Mouse (Mus musculus) left cerebral cortex, postnatal 10 days (tissue): ENCODE data around the gene Parp8. TPM values are rescaled to one million over a fixed set of nuclear protein-coding genes. Genes with fewer than 3 reads are reported as not detected.
A peak's percentile ranks its signal among the peaks of the same experiment; 100 is the strongest.

Experiments used
- DNase-seq, 2 experiments: peaks; one replicate each; pipeline ENCODE4 v3.0.0; 2021 to 2022; ENCODE audit warnings: low spot score in 2 of 2, mixed read lengths in 1 of 2; ENCODE audit errors: extremely low spot score in 1 of 2
- intact Hi-C: fragments of 180-260 bp; cut with DNase I; formaldehyde crosslinking; loops from one replicate; pipeline ENCODE4 v1.15.1; 2025
- total RNA-seq, 2 experiments: library from RNA; stranded (reverse); gene quantifications; 2 replicates each; pipeline ENCODE4 v1.2.3; 2021

Gene Parp8
- total RNA-seq, 2 experiments from 2014 or later, result 38.1 to 41.9 TPM

DNA sequence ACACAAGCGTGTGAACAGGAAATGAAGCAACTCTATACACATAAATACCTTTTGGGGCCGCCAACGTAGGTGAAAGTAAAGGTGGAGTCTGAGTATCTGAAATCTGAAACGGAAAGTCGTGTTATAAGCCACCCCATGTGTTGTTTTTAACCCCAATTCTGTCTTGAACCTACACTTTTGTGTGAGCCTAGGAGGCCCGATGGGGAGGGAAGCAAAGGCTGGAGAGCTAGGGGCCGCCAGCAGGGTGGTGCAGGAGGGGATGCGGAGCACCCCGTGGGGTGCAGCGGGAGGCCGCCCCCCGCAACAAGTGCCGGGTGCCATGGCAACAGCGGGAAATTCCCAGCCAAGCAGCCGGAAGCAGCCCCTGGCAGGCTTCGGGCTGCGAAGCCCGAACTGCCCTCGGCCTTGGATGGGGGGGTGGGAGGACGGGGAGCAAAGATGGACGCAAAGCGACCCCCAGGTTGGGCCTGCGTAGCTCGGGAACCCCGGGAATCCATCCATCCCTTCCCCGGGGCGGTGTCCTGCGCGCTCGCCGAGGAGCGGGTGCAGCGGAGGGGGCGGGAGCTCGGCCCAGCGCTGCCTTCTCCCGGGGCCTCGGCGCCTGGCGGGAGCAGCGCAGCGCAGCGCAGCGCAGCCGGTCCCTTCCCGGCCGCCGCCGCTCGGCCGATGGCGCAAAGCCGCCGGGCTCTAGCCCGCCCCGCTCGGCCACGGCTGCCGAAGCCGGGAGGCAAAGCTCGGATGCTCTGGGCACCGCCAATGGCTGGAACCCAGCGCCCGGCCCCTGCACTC, 1.0 kb downstream of the Parp8 start:
- DNase-seq, result peak; percentile 23 to 78
- intact Hi-C loops, result loop anchor here (10.0 kb wide), 1 partner anchor 140 kb away; no protein-coding TSS in a partner anchor

DNA sequence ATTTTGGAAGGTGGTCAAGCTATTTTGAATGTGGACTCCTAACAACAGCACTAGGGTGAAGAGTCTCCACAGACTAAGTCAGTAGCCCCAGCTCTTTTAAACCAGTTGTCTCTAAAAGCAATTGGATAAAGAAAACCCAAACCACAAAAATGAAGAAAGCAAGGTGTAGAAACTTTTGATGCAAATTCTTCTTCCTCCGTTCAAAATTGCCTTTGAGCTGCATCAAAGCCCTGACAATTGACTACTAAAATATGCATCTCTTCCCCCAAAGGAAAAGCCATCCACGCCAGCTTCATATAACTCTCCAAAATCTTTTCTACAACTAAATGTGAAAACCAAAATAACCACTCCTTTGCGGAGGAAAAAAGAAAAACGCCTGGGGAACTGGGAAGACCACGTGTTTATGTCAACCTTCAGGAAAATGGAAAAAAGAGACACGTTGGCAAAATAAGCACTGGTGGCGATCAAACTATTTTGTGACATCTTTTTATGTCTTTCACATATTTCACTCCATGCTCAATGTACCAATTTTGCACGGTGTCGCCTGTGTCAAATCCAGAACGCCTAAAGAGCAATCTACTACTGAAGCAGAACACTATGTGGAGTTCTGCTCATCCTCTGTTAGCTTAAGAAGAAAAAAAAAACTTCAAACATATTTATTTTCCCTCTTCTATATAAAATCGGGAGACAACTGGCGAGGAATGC, 1.8 kb downstream of the Parp8 start:
- intact Hi-C loops, result loop anchor here (10.0 kb wide), 1 partner anchor 139 kb away; no protein-coding TSS in a partner anchor

DNA sequence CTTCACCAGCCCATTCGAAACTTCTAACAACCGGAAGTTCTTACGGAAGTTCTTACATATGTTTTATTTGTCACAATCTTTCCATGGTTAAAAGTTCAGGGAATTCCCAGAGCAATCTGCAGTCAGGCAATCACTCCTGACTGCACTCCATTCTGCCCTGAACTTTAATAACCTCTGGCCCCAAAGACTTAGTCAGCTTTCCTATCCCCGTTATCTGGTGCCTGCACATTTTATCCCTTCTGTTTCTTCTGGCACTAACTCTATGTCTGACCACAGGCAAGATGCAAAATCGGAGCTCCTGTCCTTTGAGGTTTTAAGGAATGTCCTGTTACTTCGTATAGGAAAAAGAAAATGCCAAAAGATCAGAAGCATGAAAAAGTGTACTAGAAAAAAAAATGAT, 4.7 kb downstream of the Parp8 start:
- intact Hi-C loops, result loop anchor here (10.0 kb wide), 1 partner anchor 136 kb away; no protein-coding TSS in a partner anchor
- DNase-seq, result no peak

More for the DNA sequence above, 1.8 kb downstream of the Parp8 start:
- DNase-seq, result no peak

DNA sequence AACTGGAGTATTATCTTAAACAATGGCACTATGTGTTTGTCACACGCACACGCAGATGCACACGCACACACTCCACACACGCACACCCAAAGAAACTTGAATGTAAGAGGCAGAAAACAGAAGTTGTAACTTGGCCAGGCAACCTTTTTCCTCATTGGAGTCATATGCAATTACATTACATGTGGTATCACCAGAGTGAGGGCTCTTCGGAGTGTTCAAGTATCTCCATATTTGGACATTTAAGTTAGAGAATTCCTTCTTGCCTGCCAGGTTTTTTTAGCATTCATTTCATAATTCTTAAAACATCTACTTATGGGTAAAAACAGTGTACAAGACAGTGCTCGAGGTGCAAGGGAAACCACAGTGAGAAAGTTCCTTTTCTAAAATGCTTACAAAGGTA, 6.7 kb downstream of the Parp8 start:
- DNase-seq, result no peak
- intact Hi-C loops, result no loop called here

DNA sequence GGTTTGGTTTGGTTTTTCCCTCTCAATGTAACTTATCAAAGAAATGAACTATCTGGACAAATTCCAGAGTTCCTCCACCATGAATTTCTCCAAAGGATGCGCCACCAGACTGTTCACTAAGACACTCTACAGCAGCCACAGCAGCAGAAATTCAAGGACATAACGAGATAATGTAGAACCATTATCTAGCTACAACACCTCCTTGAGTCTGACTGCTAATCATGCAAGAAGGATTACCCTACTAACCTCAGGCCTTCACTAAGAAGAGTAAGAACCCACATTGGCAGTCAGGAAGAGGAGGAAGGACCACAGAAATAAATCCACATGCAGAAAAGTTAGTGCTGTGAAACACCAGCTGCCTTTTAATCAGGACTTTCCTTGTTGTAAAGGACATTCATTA, 11.8 kb downstream of the Parp8 start:
- intact Hi-C loops, result no loop called here
- no peak for DNase-seq

DNA sequence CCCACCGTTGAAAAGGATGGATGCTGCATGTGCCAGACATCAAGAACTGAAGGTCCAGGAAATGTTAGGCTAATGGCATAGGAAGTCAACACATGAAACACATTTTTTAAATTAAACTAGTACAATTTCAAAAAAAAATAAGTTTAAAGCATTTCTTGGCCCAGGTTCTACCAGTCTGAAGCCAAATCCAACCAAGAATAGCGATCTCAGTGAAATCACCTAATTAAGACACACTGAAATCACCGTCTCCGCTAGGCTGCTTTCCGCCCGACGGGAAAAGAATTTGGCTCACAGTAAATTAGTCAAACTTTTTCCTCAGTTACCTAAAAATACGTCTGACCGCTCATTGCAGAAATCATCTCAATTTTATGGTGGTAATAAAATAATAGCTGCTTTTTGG, 13.3 kb downstream of the Parp8 start:
- no peak for DNase-seq
- intact Hi-C loops, result no loop called here

DNA sequence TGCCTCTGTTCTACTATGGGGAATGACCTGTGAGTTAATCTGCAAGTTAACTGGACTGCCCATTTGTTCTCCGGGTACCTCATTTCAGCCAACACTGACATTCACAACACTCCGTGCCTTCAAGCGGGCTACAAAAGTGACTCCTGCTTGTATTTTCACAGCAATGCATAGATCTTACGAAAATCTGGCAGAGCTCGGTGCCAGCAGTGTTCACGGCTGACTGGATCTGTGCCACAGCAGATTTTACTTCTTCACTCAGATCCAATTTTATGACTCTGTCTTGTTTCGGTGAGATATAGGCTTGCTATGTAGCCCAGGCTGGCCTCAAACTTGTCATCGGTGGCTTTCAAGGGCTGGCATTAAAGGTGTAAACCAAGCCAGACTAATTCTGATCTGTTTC, 15.2 kb downstream of the Parp8 start:
- intact Hi-C loops, result no loop called here
- DNase-seq, result peak in 1 of 2 experiments; percentile 57

DNA sequence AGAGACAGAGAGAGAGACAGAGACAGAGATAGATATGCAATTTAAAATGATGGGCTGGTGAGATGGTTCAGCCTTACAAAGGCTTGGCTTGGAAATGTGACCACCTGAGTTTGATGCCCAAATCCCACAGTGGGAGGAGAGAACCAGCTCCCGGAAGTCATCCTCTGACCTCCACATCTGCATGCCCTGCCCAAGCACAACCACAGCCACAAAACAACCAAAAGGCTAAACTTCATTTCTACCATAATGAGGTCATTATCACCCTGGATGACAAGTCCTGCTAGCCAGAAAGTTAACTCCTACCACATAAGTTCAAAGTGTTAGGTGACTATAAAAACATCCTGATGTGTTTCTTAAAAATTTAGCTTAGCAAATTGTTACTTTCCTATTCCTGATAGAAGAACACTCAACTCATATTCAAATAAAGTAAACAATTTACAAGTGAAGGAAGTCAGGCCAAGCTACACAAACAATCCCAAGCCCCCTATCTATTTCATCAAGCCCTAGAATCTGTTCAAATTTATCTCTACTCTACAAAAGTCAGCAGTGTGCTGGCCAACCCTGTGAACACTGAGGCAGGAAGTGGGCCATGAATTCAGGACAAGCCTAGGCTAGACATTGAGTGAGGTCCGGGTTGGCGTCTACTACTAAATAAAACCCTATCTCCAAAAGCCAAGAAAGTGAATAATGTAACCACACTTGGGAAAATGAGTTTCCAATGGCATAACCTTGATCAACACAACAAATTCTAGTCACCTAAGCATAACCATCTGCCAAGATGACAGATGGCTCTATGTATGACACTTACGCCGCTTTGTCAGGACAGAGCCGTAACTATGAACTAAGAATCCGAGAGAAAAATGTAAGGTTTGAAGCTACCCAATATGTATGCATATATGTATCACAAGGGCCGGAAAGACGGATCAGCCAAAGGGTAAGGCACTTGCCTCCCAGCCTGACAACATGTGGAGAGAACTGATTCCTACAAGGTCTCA, 17.0 kb downstream of the Parp8 start:
- intact Hi-C loops, result no loop called here
- DNase-seq, result no peak

DNA sequence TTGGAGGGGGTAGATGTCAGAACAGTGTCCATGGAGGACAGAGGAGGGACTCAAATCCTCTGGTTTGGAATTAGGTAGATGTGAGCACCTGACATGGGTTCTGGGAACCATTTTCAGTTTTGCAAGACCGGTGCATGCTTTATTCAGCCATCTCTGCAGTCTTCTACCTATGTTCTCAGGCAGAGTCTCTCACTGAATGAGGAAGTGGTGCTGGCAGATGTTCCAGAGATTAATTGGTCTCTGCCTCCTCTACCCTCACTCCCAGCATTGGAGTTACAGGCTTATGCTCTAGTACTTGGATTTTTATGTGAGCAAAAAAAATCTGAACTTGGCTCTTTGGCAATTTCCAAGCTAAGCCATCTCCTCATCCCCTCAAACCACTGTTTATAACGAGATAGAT, 17.8 kb downstream of the Parp8 start:
- intact Hi-C loops, result no loop called here
- no peak for DNase-seq

DNA sequence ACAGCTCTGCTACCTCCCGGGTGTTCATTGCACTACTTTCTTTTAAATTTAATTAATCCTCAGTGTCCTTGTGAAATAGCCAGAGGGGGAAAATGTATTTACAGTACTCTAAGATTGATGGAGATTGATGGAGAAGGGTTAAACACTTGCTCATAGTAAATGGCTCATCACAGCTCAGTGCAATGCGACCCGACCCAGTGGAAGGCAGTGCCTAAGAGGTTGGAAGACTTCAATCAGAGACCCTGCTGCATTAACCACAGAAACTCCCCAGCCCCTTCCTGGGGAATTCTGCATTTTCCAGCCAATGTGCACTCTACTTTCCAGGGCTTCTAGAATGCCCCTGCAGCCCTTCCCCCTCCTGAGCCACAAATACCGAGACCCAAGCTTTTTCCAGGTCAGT, 18.7 kb downstream of the Parp8 start:
- DNase-seq, result no peak
- intact Hi-C loops, result no loop called here

DNA sequence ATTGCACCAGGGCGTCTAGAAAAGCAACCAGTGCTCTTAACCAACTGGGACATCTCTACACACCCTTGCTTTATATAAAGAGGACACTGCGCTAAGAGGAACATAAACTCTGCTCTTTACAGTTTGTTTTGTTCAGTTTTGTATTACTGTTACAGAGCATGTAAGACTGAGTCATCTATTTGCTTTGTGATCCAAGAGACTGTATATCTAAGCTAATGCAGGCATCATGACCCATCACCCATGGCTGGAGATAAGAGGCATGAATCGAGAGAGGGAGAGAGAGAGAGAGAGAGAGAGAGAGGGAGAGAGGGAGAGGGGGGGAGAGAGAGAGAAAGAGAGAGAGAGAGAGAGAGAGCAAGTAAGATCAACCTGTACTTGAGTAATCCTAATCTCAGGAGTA, 24.8 kb downstream of the Parp8 start:
- intact Hi-C loops, result no loop called here
- DNase-seq, result no peak

DNA sequence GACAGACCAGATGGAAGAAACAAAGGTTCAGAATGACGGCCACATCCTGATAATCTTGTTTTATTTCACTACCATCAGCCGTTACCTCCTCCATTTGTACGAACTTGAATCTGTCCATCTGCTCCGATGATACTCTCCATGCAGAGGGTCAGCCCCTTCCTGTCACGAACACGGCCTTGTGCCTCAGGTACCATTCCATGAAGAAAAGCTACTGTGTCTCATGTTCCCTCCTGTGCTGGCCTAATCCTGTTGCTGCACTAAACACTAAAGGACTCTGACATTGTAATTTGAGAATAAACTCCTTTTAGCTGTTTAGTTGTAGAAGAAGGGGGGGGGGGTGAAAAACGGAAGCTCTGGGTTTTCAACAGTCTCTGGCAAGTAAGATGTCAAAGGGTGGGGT, 33.8 kb downstream of the Parp8 start:
- intact Hi-C loops, result no loop called here
- DNase-seq, result no peak

DNA sequence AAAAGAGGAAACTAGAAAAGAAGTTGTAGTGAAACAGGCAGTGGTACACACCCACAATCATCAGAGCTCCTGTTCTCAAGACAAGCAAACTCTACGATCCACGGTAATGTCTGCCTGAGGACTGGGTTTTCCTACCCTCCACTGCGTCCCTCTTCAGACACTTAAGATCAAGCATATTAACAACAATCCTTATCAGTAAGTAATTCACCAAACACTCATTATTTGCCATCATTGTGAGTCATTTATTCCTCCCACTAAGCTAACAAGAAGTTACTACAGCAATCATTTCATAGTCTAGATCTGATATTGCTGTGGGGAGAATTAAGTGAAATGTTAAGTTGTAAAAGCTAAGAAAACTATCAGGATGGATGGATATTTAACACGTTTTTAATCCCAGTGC, 35.0 kb downstream of the Parp8 start:
- intact Hi-C loops, result no loop called here
- DNase-seq, result no peak

DNA sequence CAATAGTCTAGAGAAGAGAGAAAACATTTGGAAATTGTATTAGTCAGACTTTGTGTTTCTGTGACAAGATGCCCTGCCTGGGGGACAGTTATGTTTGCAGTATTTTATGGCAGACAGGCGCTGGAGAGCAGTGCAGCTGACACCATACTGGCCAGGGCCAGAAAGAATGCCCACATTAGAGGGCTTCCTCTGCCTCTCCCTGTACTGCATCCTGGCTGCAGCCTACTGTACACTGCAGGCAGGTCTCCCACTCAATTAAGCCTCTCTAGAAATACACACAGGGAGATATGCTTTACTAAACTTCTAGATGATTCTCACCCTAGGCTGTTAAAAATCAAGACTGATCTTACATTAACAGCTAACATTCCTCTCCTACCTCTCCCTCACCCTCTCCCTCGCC, 36.6 kb downstream of the Parp8 start:
- intact Hi-C loops, result no loop called here

DNA sequence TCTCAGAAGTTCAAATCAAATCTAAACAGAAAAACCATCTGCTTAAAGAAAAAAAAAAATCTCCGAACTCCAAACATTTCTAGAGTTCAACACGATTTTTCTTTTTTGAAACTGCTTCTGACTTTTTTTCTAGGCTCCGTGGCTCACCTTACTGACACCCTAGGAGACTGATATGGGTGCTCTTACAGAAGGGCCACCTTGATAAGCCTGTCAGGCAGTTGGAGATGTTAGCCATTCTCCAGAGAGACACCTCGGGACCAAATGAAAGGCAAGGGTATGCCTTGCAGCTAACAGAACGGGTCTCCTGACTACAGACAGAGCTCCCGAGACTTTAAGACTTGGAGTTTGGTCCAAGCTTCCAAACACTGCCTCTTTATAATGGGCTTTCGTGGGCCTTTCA, 37.1 kb downstream of the Parp8 start:
- intact Hi-C loops, result no loop called here
- DNase-seq, result no peak

More for the DNA sequence above, 36.6 kb downstream of the Parp8 start:
- DNase-seq, result no peak

DNA sequence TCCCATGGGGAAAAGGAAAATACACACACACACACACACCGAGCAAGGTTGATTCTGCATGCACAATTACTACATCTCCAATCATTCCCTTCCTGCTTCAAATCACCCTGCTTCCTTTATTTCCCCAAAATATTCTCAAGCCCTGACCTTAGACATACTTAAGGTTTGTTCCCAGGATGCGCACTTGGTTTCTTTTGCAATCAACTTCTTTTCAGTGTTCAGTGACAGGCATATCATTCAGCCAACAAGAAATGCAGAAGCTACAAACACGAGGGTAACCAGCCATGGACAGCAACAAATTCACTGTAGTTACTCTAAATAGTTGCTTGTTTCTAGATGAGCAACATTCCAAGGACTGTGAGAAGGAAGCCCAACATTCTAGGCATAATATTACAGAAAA, 38.1 kb downstream of the Parp8 start:
- DNase-seq, result no peak
- intact Hi-C loops, result no loop called here

DNA sequence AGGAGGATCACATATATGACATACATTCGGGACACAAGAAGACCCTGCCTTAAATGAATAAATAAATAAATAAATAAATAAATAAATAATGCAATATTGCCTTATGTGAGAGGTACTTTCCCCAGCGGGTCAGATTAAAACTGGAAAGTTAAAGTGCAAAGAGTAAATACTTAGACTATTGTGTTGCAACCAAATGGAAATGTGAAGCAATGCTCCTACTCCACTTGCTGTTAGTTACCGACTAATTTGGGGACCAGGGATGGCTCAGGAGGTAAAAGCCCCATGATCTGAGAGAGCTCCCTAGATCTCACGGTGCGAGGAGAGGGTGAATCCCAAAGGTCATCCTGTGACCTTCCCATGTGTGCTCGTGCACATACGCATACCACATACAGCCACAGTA, 38.7 kb downstream of the Parp8 start:
- intact Hi-C loops, result no loop called here
- DNase-seq, result no peak

DNA sequence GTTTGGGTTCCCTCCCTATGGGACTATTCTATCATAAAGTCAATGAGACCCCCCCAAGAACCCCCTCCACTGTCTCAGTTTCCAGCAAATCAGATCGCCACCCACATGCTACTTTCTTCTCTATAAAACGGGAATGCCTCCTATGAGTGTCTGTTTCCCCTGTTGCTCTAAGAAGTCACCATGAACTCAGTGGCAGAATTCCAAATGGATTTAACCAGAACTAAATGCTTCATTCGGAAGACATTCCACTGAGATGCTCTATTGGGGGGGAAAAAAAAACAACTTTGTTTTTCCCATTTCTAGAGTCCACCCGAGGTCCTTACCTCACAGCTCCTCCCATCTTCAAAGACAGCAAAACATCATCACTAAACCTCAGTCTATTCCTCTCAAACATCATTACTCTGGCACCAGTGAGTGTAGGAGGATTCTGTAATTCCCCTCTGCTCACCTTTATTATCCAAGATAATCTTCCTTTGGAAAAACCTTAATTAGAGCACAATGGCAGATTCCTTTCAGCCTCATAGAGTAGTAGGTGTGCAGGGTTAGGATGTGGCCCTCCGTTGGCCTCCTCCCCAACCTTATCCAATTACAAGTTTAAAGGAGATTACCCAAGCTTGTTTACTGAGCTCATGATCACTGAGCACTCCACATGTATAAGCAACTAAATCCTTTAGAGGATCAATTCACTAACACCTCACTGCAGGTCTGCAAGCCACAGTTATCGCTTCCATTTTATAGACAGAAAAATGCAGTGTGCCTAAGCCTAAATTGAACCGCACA, 51.1 kb downstream of the Parp8 start:
- DNase-seq, result no peak
- intact Hi-C loops, result no loop called here
